Mouse (Mus musculus) brain, embryonic 14.5 days (tissue): ENCODE results near the gene Taf1a.

Experiments used
- CTCF ChIP-seq: fragments of 200-500 bp; IDR thresholded peaks from 2 replicates; pipeline ENCODE4 v1.5.1; 2012; ENCODE audit warnings: inconsistent platforms, mild to moderate bottlenecking, moderate library complexity, borderline replicate concordance; ENCODE audit not compliant: insufficient read depth, insufficient read length; ENCODE audit errors: extremely low read depth
- POLR2A ChIP-seq: fragments of 200-500 bp; IDR thresholded peaks from 2 replicates; pipeline ENCODE4 v1.6.1; 2012; ENCODE audit warnings: mild to moderate bottlenecking, inconsistent platforms, borderline replicate concordance; ENCODE audit not compliant: poor library complexity, insufficient read depth, insufficient read length, severe bottlenecking; ENCODE audit errors: extremely low read depth

DNA sequence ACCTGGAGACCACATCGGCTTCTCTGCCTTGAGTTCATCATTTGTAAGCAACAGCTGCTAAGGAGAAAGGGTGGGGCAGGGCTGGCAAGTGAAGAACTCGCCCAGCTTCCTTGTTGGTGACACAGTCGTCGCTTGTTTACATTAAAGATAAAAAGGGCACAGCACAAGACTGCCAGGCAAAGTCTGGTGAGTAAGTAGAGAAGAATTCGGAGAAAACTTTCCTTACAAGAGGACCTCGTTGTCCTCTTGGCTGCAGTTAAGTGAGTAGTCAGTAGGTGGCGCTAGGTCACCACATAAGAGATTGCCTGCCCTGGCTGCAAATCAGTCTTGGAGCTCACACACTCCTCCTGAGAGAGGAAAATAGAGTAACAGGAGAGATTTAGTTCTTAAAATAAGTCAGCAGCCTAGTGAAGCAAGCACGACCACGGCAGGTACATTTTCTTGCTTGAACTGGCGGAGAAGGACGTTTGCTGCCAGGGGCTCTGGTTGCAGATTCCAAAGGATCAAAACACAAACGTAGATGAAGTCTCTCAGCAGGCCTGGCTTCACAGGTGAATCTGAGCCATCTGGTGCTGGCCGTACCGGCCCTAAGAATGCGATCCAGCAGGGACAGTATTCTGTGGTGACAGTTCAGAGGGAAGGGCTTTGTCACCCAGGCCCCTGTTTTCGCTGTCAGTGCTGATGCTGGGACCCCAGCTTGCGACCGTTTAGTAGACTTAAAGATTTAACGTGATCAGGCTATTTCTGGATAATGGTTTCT lies 53.4 kb downstream of the Taf1a start:
- peak; percentile 93; the same call in 1 of the 2 replicates for TF ChIP-seq CTCF
- TF ChIP-seq POLR2A = no peak
